Mouse (Mus musculus): ENCODE measurements around the gene Cbfa2t2.
A peak's percentile ranks its signal among the peaks of the same experiment; 100 is the strongest.

The Cbfa2t2 gene

GRCm38 (mm10) chr2:154538710-154539109 lies 102.4 kb downstream of the Cbfa2t2 start:
- no peak for DNase-seq (ENCODE audit: low read depth)

- peak; percentile 38 for DNase-seq (ENCODE audit: low read depth)
Observed at GRCm38 (mm10) chr2:154539720-154540119, 103.4 kb downstream of the Cbfa2t2 start.

DNA sequence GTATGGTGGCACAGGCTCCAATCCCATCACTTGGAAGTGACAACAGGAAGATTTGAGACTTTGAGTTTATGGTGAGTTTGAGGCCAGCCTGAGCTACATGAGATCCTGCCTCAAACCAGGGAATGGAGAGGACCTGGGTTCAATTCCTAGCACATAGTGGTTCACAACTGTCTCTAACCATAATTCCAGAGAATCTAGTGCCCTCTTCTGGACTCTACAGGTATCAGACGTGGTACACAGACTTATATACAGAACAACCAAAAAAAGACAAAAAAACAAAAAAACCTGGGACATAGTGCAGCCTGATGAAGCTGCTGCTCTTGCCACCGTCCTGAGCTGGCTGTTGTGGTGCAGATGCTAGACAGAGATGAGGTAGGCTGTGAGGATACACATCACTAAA lies 105.3 kb downstream of the Cbfa2t2 start:
- DNase-seq (ENCODE audit: low read depth) = no peak

GRCm38 (mm10) chr2:154543567-154544347 lies 107.5 kb downstream of the Cbfa2t2 start:
- no peak for DNase-seq (ENCODE audit: low read depth)

DNA sequence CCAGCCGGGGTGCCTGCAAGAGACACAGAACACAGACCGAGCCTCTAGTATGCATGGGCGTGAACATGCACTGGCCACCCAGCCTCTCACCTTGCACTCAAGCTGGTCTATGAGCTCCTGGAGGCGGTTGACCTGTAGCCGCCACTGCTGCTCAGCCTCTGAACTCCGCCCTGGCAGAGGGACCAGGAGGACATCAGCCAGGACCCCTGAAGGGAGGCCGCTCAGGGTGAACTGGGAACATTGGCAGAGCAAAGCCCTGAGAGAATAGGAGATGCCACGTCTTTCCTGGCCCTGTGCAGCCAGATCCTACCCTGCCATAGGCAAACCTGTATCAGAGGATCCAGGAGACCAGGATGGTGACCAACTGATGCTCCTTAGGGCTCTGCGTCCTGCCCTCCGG lies 110.4 kb downstream of the Cbfa2t2 start, which contains the start of gene 1700003F12Rik:
1700003F12Rik (plus strand) TSS at position 375 of the 400 bp plus-strand sequence.
- no peak for DNase-seq (ENCODE audit: low read depth)

DNA sequence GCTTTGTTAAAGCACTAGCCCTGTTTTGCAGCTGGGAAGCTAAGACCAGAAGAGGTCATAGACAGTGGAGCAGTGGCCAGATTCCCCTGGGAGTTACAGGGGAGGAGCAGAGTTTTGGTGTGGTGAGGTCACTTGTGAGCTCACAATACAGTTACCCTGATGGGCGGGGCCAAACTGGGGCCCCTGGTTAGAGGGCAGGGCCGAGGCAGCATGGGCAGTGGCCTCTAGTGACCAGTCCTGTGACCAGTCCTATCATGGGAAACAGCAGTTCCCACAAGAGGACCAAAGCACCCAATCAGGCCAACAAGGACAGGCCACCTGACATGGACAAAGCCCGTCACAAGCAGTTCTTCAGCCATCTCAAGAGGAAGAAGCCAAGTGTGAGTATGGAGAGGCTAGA lies 112.4 kb downstream of the Cbfa2t2 start:
- DNase-seq (ENCODE audit: low read depth) = no peak

DNA sequence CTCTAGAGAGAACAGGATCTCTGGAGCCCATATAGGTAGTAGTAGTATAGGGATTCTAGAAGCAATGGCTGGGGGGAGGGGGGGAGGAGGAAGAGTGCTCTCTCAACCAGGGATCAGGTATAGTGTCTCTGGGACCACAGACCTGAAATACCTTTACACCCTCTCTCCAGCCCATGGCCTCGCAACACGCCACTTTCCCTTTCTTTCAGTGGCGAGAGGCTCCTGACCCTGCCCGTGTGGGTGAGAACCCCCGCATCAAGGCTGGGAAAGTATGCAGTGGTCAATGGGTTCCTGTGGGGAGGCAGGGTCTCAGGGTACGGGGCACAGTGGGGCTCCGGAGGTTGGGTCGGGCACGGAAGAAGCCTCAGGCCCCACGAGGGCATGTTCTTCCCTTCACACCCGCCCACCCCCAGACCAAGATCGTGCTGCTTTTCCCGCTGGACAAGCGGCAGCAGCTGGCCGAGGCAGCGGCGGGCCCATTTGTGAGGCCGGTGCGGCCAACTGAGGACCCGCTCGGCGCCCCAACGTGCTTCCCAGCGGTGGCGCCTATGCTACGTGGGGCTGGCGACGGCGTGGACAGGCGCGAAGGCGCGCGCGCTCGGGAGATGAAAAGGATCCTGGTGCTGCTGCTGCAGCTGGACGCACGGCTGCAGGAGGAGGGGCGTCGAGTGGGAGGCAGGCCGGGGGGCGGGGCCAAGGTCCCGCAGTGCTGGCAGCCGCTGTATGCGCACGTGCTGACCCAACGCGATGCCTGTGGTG lies 113.0 kb downstream of the Cbfa2t2 start:
- peak; percentile 61 for DNase-seq (ENCODE audit: low read depth)

DNA sequence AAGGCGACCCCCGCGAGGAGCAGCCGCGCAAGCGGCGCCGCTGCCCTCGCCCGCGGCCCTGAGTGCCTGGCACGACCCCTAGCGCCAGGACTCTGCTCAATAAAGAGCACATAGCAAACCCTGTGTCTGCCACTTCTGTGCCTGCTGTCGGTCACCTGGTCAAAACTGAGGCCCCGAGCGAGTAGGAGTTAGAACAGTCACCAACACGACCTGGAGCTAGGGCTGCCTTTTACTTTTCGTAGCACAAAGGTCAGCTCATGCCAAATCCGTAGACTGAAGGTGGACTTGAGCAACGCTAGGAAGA lies 113.6 kb downstream of the Cbfa2t2 start:
- DNase-seq (ENCODE audit: low read depth) = no peak

DNA sequence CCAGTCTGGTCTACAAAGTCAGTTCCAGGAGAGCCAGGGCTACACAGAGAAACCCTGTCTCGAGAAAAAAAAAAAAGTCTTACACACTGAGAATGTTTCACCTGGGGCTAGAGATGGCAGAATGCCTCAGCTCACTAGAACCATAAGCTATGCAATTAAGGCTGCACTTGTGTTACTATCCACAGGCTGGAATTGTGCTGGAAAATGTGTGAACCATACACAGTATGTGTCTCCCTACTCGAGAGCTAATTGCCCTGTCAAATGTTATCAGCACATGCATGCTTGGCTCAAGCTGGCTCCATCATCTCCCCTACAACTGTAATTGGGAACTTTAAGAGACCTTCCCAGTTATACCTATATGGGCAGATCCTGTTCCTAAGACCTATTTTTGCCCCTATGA lies 114.7 kb downstream of the Cbfa2t2 start:
- no peak for DNase-seq (ENCODE audit: low read depth)

- no peak for DNase-seq (ENCODE audit: low read depth)
Observed at GRCm38 (mm10) chr2:154551476-154551875, 115.2 kb downstream of the Cbfa2t2 start, which contains the start of gene Actl10. Actl10 (plus strand) TSS chr2:154551776.

GRCm38 (mm10) chr2:154551927-154552326 lies 115.6 kb downstream of the Cbfa2t2 start:
- no peak for DNase-seq (ENCODE audit: low read depth)

GRCm38 (mm10) chr2:154552424-154552907 lies 116.2 kb downstream of the Cbfa2t2 start:
- DNase-seq (ENCODE audit: low read depth) = peak; percentile 67

GRCm38 (mm10) chr2:154555235-154555634 lies 119.0 kb downstream of the Cbfa2t2 start:
- no peak for DNase-seq (ENCODE audit: low read depth)

GRCm38 (mm10) chr2:154557184-154557832 lies 121.0 kb downstream of the Cbfa2t2 start:
- no peak for DNase-seq (ENCODE audit: low read depth)

GRCm38 (mm10) chr2:154558264-154559039 lies 122.2 kb downstream of the Cbfa2t2 start, which contains the start of gene Necab3:
Necab3 (minus strand) TSS chr2:154558890.
- peak; percentile 66 for DNase-seq (ENCODE audit: low read depth)

DNA sequence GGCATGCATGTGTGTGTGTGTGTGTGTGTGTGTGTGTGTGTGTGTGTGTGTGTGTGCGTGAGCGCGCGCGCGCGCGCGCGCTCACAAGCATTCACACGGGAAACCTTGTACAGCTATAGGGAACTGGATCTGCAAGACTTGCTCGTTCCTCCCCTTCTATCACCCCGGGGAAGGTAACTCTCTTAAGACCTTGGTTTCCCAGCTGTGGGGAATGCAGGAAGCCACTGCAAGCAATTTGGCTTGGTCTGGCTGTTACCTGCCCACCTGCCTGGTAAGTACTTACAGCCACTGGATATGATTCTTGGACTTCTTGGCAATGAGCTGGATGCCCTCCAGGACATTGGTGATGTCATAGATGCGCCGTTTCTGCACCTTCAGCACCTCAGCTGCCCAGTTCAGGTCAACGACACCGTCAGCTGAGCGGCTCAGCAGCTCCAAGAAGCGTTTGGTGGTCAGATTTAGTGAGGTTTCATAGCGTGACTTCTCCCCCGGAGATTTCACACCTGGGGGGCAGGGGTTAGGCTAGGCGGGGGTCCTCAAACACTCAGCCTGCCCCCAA lies 127.4 kb downstream of the Cbfa2t2 start:
- no peak for DNase-seq (ENCODE audit: low read depth)

DNA sequence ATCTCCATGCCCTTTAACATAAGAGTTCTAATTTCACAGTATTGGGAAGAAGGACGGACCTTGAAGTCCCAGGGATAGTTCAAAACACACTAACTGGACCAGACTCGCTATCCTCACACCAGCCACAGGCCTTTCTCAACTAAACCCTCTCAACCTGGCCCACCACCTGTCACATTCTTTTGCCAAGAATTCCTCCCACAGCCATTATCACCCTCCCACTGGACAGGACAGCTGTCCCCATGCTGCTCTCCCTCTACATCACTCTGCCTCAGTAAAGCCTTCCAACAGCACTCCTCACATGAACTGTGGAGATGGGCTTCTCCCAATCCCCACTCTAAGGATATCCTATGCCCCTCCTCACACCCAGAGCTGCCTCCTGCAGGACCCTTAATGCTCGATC lies 129.3 kb downstream of the Cbfa2t2 start:
- DNase-seq (ENCODE audit: low read depth) = no peak

DNA sequence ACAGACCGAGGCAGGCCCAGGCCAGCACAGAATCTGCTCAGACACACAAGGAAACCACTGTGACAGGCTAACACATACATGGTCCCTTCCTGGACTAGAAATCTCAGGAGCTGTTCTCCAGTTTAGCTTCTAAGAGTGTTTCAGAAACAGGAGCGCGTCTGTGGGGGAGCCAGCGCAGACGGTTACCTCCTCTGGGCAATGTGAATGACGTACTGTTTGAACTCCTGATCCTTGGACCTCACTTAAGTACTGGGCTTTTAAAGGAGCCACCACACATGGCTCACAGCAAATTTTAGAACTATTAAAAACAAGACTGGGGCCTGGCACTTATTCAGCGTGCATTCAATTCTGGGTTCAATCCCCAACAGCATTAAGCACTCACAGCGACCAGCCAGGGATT lies 130.4 kb downstream of the Cbfa2t2 start:
- no peak for DNase-seq (ENCODE audit: low read depth)

DNA sequence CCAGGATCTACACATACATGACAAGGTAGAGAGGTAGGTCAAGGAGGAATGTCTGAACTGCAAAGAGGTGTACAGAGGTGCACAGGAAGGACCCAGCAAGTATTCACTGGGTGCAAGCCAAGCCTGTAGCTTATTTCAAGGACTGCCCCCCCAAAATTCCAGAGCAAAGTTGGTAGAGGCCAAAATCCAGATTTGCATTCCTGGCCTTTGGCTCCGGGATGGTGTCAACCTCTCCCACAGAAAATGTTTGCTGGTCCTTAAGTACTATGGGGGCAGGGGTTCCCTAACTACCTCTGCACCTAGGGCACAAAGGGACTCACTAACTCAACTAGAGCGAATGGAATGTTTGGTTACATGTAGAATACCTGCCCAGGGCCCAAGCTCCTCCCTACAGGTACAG lies 131.5 kb downstream of the Cbfa2t2 start:
- no peak for DNase-seq (ENCODE audit: low read depth)

- peak; percentile 26 for DNase-seq (ENCODE audit: low read depth)
Observed at GRCm38 (mm10) chr2:154568329-154569070, 132.2 kb downstream of the Cbfa2t2 start.

Data from induced T-regulatory cell, adult 2 months (primary cell).